Mouse (Mus musculus) ES-E14 (cell line): ENCODE data around the gene Cep128.

Experiments used
- CHD2 ChIP-seq: IDR thresholded peaks from 2 replicates; pipeline ENCODE4 v1.6.1; 2014; ENCODE audit warnings: mild to moderate bottlenecking, low read depth, low read length, inconsistent platforms
- HCFC1 ChIP-seq: IDR thresholded peaks from 2 replicates; pipeline ENCODE4 v1.6.1; 2012; ENCODE audit warnings: low read length, inconsistent platforms, borderline replicate concordance; ENCODE audit not compliant: insufficient read depth
- ZC3H11A ChIP-seq: IDR thresholded peaks from 2 replicates; pipeline ENCODE4 v1.6.1; 2012; ENCODE audit warnings: low read depth, mild to moderate bottlenecking, inconsistent platforms, low read length, borderline replicate concordance

GRCm38 (mm10) chr12:91369173-91369572 is 15.0 kb downstream of the Cep128 start:
- TF ChIP-seq HCFC1 (no peak), CHD2 (no peak), ZC3H11A (no peak)
